Mouse (Mus musculus) CD8-positive naive resting alpha-beta T cell, adult 2 months (primary cell): ENCODE results near the gene Cacnb2.

Experiments
- DNase-seq, 2 experiments: peaks; one replicate each; pipeline ENCODE4 v3.0.0; 2022; ENCODE audit warnings: low read depth in 2 of 2, low spot score in 2 of 2

Gene Cacnb2

DNA sequence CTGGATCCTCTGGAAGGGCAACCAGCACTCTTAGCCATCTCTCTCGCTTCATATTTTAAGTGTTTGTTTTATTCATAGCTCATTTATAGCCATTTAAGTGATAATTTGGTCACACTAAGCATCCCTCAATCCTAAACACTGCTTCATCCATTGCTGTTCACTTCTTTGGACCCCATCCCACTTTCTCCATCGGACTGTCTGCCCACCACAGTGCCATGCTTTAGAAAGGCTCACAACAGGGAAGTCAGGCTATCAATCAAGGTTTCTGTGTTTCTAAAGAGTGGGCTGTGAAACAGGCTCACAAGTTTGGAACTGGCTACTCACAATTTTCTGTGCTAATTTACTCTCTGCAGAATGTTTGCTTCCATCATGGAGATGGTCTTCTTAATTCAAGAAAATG lies 350.2 kb downstream of the Cacnb2 start:
- DNase-seq = no peak

GRCm38 (mm10) chr2:14960963-14961488 lies 358.1 kb downstream of the Cacnb2 start:
- no peak for DNase-seq

GRCm38 (mm10) chr2:14961493-14961892 lies 358.6 kb downstream of the Cacnb2 start:
- DNase-seq = no peak

DNA sequence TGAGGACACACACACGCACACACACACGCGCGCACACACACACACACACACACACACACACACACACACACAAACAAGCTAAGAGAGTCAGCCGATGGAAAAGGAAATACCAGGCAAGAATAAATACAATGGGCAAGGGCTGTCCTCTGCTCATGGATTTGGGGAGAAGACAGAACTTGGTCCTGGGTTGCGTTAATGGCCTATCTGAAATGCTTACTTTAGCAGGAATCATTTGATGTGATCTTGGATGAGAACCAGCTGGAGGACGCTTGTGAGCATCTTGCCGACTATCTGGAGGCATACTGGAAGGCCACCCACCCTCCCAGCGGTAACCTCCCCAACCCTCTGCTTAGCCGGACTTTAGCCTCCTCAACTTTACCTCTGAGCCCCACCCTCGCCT lies 381.1 kb downstream of the Cacnb2 start:
- no peak for DNase-seq

DNA sequence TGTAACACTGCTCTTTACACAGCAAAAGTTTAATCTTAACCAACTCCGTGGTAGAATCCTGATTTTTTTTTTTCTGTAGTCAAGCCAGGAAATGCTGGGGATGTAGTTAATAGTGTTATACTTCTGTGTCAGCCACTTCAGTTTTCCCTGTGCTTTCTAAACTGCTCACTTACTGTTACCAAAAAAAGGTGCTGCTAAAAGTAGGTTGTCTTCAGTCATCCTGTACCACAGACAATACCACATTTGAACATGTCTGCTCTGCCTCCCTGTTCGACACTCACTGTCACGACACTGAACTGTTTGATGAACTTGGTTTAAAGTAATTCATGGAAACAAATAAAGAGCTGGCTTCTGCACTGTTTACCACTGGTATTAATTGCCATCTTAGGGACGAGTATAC lies 385.6 kb downstream of the Cacnb2 start:
- DNase-seq = no peak

DNA sequence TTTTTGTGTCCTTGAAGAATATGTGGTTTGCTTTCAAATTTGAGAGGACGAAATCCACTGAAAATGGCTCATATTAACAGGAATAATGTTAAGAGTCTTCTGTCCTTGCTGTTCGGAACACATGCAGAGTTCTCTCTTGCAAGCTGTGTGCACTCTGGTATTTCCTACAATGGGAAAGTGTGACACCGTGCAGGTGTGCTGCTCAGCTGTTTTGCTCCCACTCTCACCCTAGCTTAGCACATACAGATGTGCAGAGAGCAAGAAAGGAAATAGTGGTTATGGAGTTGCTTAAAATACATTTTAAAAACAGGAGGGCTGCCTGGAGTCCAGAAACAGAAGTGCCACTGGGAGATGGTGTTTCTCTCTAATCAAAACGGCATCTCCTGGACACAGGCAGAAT lies 386.5 kb downstream of the Cacnb2 start:
- no peak for DNase-seq

DNA sequence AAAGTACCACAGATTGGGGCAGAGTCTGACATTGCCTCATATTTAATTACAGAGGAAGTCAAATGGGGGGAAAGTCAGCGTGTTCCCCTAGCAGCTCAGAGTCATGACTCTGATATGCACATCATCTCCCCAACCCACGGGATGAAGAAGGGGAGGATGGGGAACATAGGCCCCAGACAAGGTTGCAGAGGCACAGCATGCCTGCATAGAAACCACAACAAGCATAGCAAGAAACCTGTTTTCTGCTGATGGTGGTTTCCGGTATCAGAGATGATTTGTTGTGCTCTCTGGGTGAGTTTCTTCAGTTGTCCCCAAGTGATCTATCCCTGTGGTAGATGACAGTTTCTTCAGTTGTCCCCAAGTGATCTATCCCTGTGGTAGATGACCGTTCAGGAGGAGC lies 389.6 kb downstream of the Cacnb2 start:
- DNase-seq = peak; percentile 2 to 39

- no peak for DNase-seq
Observed at GRCm38 (mm10) chr2:14996036-14996435, 393.1 kb downstream of the Cacnb2 start.

- DNase-seq = no peak
Observed at GRCm38 (mm10) chr2:14997836-14998235, 394.9 kb downstream of the Cacnb2 start.

GRCm38 (mm10) chr2:15007531-15007930 lies 404.6 kb downstream of the Cacnb2 start:
- no peak for DNase-seq

GRCm38 (mm10) chr2:15008072-15008471 lies 405.2 kb downstream of the Cacnb2 start:
- no peak for DNase-seq

- no peak for DNase-seq
Observed at GRCm38 (mm10) chr2:15026817-15027216, 423.9 kb downstream of the Cacnb2 start.

GRCm38 (mm10) chr2:15027816-15028215 lies 424.9 kb downstream of the Cacnb2 start:
- DNase-seq = no peak
